ENCODE assay signal across 9 mouse cellular contexts in genomic region chr12:80146227-80147223, GRCm38 (mm10). TPM values are rescaled to one million over a fixed set of nuclear protein-coding genes. Genes with fewer than 3 reads are reported as not detected.
DNase-seq lines count a peak whose midpoint lies in the region; ATAC-seq and TF ChIP-seq lines count a peak whose summit lies in the region.
"Had no signal": no experiment of that assay in that cellular context is flagged by ENCODE, and none has a peak within 500 bp of the region (broad histone marks: within the 10 kb centered on the region; RNA-seq: fewer than 3 reads in every experiment).

No protein-coding gene starts in this region.

- TF ChIP-seq CTCF in hindbrain, postnatal 0 days (IDR thresholded peaks at IDR 0.05; ENCODE audit: low read depth) = peak; percentile 88

- no peaks in the 10 kb centered on the region for H3K9me3 ChIP-seq in forebrain, embryonic 16.5 days (ENCODE audit: control insufficient read depth, low read length)
- H3K9me3 ChIP-seq in hindbrain, postnatal 0 days (ENCODE audit: low read length) = no peaks in the 10 kb centered on the region
- no peaks in the 10 kb centered on the region for H3K9me3 ChIP-seq in limb, embryonic 11.5 days (ENCODE audit: control insufficient read depth, low read length)
- no peaks in the 10 kb centered on the region for H3K9me3 ChIP-seq in midbrain, embryonic 13.5 days
- no peaks in the 10 kb centered on the region for H3K9me3 ChIP-seq in stomach, embryonic 14.5 days (ENCODE audit: control insufficient read depth, low read depth, low read length)

- peak; percentile 65 for DNase-seq in ovary, postnatal 14 days (ENCODE audit: low spot score)
- no peak for DNase-seq in ovary, postnatal 10 days (ENCODE audit: low spot score)
- DNase-seq in cerebellum, adult 18-20 months = peak; percentile 68 to 72
- peak; percentile 89 for DNase-seq in hindbrain, postnatal 0 days (ENCODE audit: low spot score)
- peak; percentile 92 for DNase-seq in limb, embryonic 11.5 days (ENCODE audit: low spot score)

- 42% methylated on average over 21 of the region's 21 CpGs for WGBS in forebrain, embryonic 16.5 days
- 37% methylated on average over 21 of the region's 21 CpGs for WGBS in hindbrain, postnatal 0 days
- 32% methylated on average over 21 of the region's 21 CpGs for WGBS in limb, embryonic 11.5 days
- 48% methylated on average over 21 of the region's 21 CpGs for WGBS in midbrain, embryonic 13.5 days
- 33% methylated on average over 21 of the region's 21 CpGs for WGBS in stomach, embryonic 14.5 days

- no peaks in the 10 kb centered on the region for H3K27me3 ChIP-seq in forebrain, embryonic 16.5 days (replicated peaks; ENCODE audit: control insufficient read depth, insufficient read depth, low read length)
- no peaks in the 10 kb centered on the region for H3K27me3 ChIP-seq in hindbrain, postnatal 0 days (ENCODE audit: insufficient read depth, low read length)
- no peaks in the 10 kb centered on the region for H3K27me3 ChIP-seq in limb, embryonic 11.5 days (ENCODE audit: control insufficient read depth, insufficient read depth, low read length)
- H3K27me3 ChIP-seq in midbrain, embryonic 13.5 days = no peaks in the 10 kb centered on the region
- H3K27me3 ChIP-seq in stomach, embryonic 14.5 days (ENCODE audit: control insufficient read depth, insufficient read depth, low read length) = no peaks in the 10 kb centered on the region

- no peaks in the 10 kb centered on the region for H3K36me3 ChIP-seq in forebrain, embryonic 16.5 days (ENCODE audit: control insufficient read depth, insufficient read depth)
- H3K36me3 ChIP-seq in hindbrain, postnatal 0 days (ENCODE audit: insufficient read depth, low read length) = no peaks in the 10 kb centered on the region
- no peaks in the 10 kb centered on the region for H3K36me3 ChIP-seq in limb, embryonic 11.5 days (ENCODE audit: control insufficient read depth, insufficient read depth, low read length)
- no peaks in the 10 kb centered on the region for H3K36me3 ChIP-seq in midbrain, embryonic 13.5 days
- no peaks in the 10 kb centered on the region for H3K36me3 ChIP-seq in stomach, embryonic 14.5 days (ENCODE audit: control insufficient read depth, insufficient read depth, low read length)

- no peak overlapping the region for H3K27ac ChIP-seq in forebrain, embryonic 16.5 days (ENCODE audit: low read length)
- no peak overlapping the region for H3K27ac ChIP-seq in hindbrain, postnatal 0 days
- no peak overlapping the region for H3K27ac ChIP-seq in limb, embryonic 11.5 days (replicated peaks; ENCODE audit: low read depth, low read length)
- H3K27ac ChIP-seq in midbrain, embryonic 13.5 days = no peak overlapping the region
- peak overlapping the region; percentile 45; the same call in 1 of the 2 replicates for H3K27ac ChIP-seq in stomach, embryonic 14.5 days (ENCODE audit: low read length)

- peak; percentile 54; the same call in 1 of the 2 replicates for ATAC-seq in forebrain, embryonic 16.5 days
- peak; percentile 63; the same call in 1 of the 2 replicates for ATAC-seq in hindbrain, postnatal 0 days
- ATAC-seq in limb, embryonic 11.5 days (ENCODE audit: insufficient number of reproducible peaks, low FRiP score, low TSS enrichment, low read depth) = no peak
- ATAC-seq in midbrain, embryonic 13.5 days = peak; percentile 65
- ATAC-seq in stomach, embryonic 14.5 days (ENCODE audit: insufficient number of reproducible peaks, insufficient read depth, low FRiP score, low read depth) = peak; percentile 70

- H3K4me3 ChIP-seq in forebrain, embryonic 16.5 days (replicated peaks; ENCODE audit: low read length) = no peak overlapping the region
- H3K4me3 ChIP-seq in hindbrain, postnatal 0 days (ENCODE audit: low read length) = no peak overlapping the region
- H3K4me3 ChIP-seq in limb, embryonic 11.5 days (ENCODE audit: low read depth, low read length) = no peak overlapping the region
- no peak overlapping the region for H3K4me3 ChIP-seq in midbrain, embryonic 13.5 days (replicated peaks)
- no peak overlapping the region for H3K4me3 ChIP-seq in stomach, embryonic 14.5 days (ENCODE audit: low read depth, low read length)
- H3K4me3 ChIP-seq: erythroblast, embryonic 14.5 days had no signal

- H3K9ac ChIP-seq in forebrain, embryonic 16.5 days (replicated peaks; ENCODE audit: low read depth, low read length) = no peak overlapping the region
- no peak overlapping the region for H3K9ac ChIP-seq in hindbrain, postnatal 0 days (replicated peaks; ENCODE audit: low read length)
- no peak overlapping the region for H3K9ac ChIP-seq in limb, embryonic 11.5 days (ENCODE audit: low read length)
- no peak overlapping the region for H3K9ac ChIP-seq in midbrain, embryonic 13.5 days (replicated peaks)
- H3K9ac ChIP-seq in stomach, embryonic 14.5 days (replicated peaks; ENCODE audit: low read depth, low read length) = no peak overlapping the region

- peaks cover 6% of the 10 kb centered on the region; the same call in 1 of the 2 replicates for H3K4me1 ChIP-seq in forebrain, embryonic 16.5 days (replicated peaks; ENCODE audit: control insufficient read depth, insufficient read depth, low read length)
- H3K4me1 ChIP-seq in hindbrain, postnatal 0 days (ENCODE audit: insufficient read depth, low read length) = no peaks in the 10 kb centered on the region
- H3K4me1 ChIP-seq in limb, embryonic 11.5 days (ENCODE audit: control insufficient read depth, insufficient read depth, low read length) = no peaks in the 10 kb centered on the region
- peaks cover 6% of the 10 kb centered on the region; the same call in 1 of the 2 replicates for H3K4me1 ChIP-seq in midbrain, embryonic 13.5 days (replicated peaks)
- H3K4me1 ChIP-seq in stomach, embryonic 14.5 days (ENCODE audit: control insufficient read depth, insufficient read depth, low read length) = peaks cover 13% of the 10 kb centered on the region; the same call in 1 of the 2 replicates

- no peak overlapping the region for H3K4me2 ChIP-seq in forebrain, embryonic 16.5 days (ENCODE audit: low read length)
- no peak overlapping the region for H3K4me2 ChIP-seq in hindbrain, postnatal 0 days (ENCODE audit: low read depth, low read length)
- H3K4me2 ChIP-seq in limb, embryonic 11.5 days (ENCODE audit: low read depth, severe bottlenecking) = no peak overlapping the region
- H3K4me2 ChIP-seq in midbrain, embryonic 13.5 days (replicated peaks) = no peak overlapping the region
- no peak overlapping the region for H3K4me2 ChIP-seq in stomach, embryonic 14.5 days (replicated peaks; ENCODE audit: low read depth, low read length)

RNA-seq across cellular contexts. Expression of gene Zfp36l1, which starts 33.7 kb away (rescaled TPM):
- 22.6 and 26.7 TPM in 2 replicates for polyA plus RNA-seq in forebrain, embryonic 16.5 days (2015; fragmentation: Nextera tagmentation; extraction: Ambion mirVana)
- 61.8 and 69.5 TPM in 2 replicates for total RNA-seq in hindbrain, postnatal 0 days (2014; rRNA removed)
- polyA plus RNA-seq in hindbrain, postnatal 0 days (2015; fragmentation: Nextera tagmentation; extraction: Ambion mirVana) = 64.6 and 65.9 TPM in 2 replicates
- 140 and 149 TPM in 2 replicates for polyA plus RNA-seq in limb, embryonic 11.5 days (2014; fragmentation: Nextera tagmentation; extraction: Ambion mirVana)
- polyA plus RNA-seq in midbrain, embryonic 13.5 days (2015; fragmentation: Nextera tagmentation; extraction: Ambion mirVana) = 51.7 and 60.1 TPM in 2 replicates
- 228 and 245 TPM in 2 replicates for polyA plus RNA-seq in stomach, embryonic 14.5 days (2014; fragmentation: Nextera tagmentation; extraction: Ambion mirVana)
